Mouse (Mus musculus): ENCODE data around the gene Olfr545. TPM values are rescaled to one million over a fixed set of nuclear protein-coding genes. Genes with fewer than 3 reads are reported as not detected.

The Olfr545 gene
- total and polyA plus RNA-seq, 3 experiments, result not detected

GRCm38 (mm10) chr7:102472675-102473074 is 26.7 kb downstream of the Olfr545 start:
- dilution Hi-C loops (cut with MboI; ENCODE audit: extremely low pct_ligation_motif_present, extremely low pct_unique_long_range_greater_than_20kb, low sequenced_read_pairs) (no loop called here), in situ Hi-C loops (cut with MboI; ENCODE audit: low pct_ligation_motif_present, low pct_unique_long_range_greater_than_20kb, low sequenced_read_pairs) (no loop called here)
- Histone ChIP-seq H3K4me2 (ENCODE audit: insufficient read depth, low read depth, poor library complexity, severe bottlenecking) (no peak overlapping the region), H3K4me1 (ENCODE audit: control insufficient read depth in 1 of 2, insufficient read depth in 2 of 2) (no peaks in the 10 kb centered on the region), H3K9ac (ENCODE audit: insufficient read depth, low read depth) (no peak overlapping the region), H3K27me3 (replicated peaks) (no peaks in the 10 kb centered on the region), H3K79me2 (replicated peaks; ENCODE audit: control insufficient read depth, extremely low read depth, insufficient read depth, poor library complexity, severe bottlenecking) (no peaks in the 10 kb centered on the region), H3K27ac (ENCODE audit: insufficient read depth, low read depth) (no peak overlapping the region), H3K9me3 (replicated peaks; ENCODE audit: low read length) (no peaks in the 10 kb centered on the region), H3K36me3 (replicated peaks in 1 of 2; ENCODE audit: control insufficient read depth in 1 of 2, insufficient read depth in 1 of 2, low read length in 1 of 2) (peaks cover 13 to 66% of the 10 kb centered on the region in 2 experiments), H3K4me3 (replicated peaks in 1 of 3; ENCODE audit: low read depth in 2 of 3, low read length in 2 of 3, poor library complexity in 1 of 3) (no peak overlapping the region)
- no peak for DNase-seq (ENCODE audit: extremely low read depth)
- TF ChIP-seq USF2 (conservative IDR thresholded peaks at IDR 0.05; ENCODE audit: low read depth, low read length), result no peak
- no peak for TF ChIP-seq POLR2AphosphoS2 (IDR thresholded peaks at IDR 0.05; ENCODE audit: low read depth, low read length)
- no peak for TF ChIP-seq ETS1 (conservative IDR thresholded peaks at IDR 0.05; ENCODE audit: low read depth, low read length)

GRCm38 (mm10) chr7:102467566-102467965 is 31.8 kb downstream of the Olfr545 start:
- Histone ChIP-seq H3K9me3 (replicated peaks; ENCODE audit: low read length) (no peaks in the 10 kb centered on the region), H3K4me2 (ENCODE audit: insufficient read depth, low read depth, poor library complexity, severe bottlenecking) (no peak overlapping the region), H3K9ac (ENCODE audit: insufficient read depth, low read depth) (no peak overlapping the region), H3K36me3 (replicated peaks in 1 of 2; ENCODE audit: control insufficient read depth in 1 of 2, insufficient read depth in 1 of 2, low read length in 1 of 2) (peaks cover 56 to 87% of the 10 kb centered on the region in 2 experiments), H3K4me1 (ENCODE audit: control insufficient read depth in 1 of 2, insufficient read depth in 2 of 2) (no peaks in the 10 kb centered on the region), H3K27ac (ENCODE audit: insufficient read depth, low read depth) (no peak overlapping the region), H3K4me3 (replicated peaks in 1 of 3; ENCODE audit: low read depth in 2 of 3, low read length in 2 of 3, poor library complexity in 1 of 3) (no peak overlapping the region), H3K27me3 (replicated peaks) (no peaks in the 10 kb centered on the region), H3K79me2 (replicated peaks; ENCODE audit: control insufficient read depth, extremely low read depth, insufficient read depth, poor library complexity, severe bottlenecking) (no peaks in the 10 kb centered on the region)
- dilution Hi-C loops (cut with MboI; ENCODE audit: extremely low pct_ligation_motif_present, extremely low pct_unique_long_range_greater_than_20kb, low sequenced_read_pairs) (no loop called here), in situ Hi-C loops (cut with MboI; ENCODE audit: low pct_ligation_motif_present, low pct_unique_long_range_greater_than_20kb, low sequenced_read_pairs) (no loop called here)
- no peak for DNase-seq (ENCODE audit: extremely low read depth)
- no peak for TF ChIP-seq JUND (conservative IDR thresholded peaks at IDR 0.05; ENCODE audit: low read depth, low read length)
- TF ChIP-seq MAZ (IDR thresholded peaks at IDR 0.05; ENCODE audit: low read depth, low read length), result no peak
- TF ChIP-seq RAD21 (IDR thresholded peaks at IDR 0.05; ENCODE audit: low read depth, low read length), result no peak
- TF ChIP-seq ELF1 (IDR thresholded peaks at IDR 0.05; ENCODE audit: low read depth, low read length), result no peak
- TF ChIP-seq IRF4 (IDR thresholded peaks at IDR 0.05; ENCODE audit: low read depth, low read length), result no peak
- TF ChIP-seq KAT2A (IDR thresholded peaks at IDR 0.05; ENCODE audit: insufficient replicate concordance, low read length), result no peak
- TF ChIP-seq EP300 (IDR thresholded peaks at IDR 0.05; ENCODE audit: low read length), result no peak
- TF ChIP-seq ZKSCAN1 (IDR thresholded peaks at IDR 0.05; ENCODE audit: borderline replicate concordance, low read depth, low read length), result no peak
- TF ChIP-seq MYC (IDR thresholded peaks at IDR 0.05; ENCODE audit: low read depth, low read length), result no peak
- no peak for TF ChIP-seq ZC3H11A (IDR thresholded peaks at IDR 0.05; ENCODE audit: low read depth, low read length)
- TF ChIP-seq CTCF (conservative IDR thresholded peaks at IDR 0.05 in 1 of 2, IDR thresholded peaks at IDR 0.05 in 1 of 2; ENCODE audit: low read depth in 2 of 2, low read length in 2 of 2), result no peak
- TF ChIP-seq HCFC1 (IDR thresholded peaks at IDR 0.05; ENCODE audit: low read depth, low read length), result no peak
- no peak for TF ChIP-seq USF2 (conservative IDR thresholded peaks at IDR 0.05; ENCODE audit: low read depth, low read length)

Measured in CH12.LX (cell line).